ENCODE assay signal across 34 mouse cellular contexts in the genomic region with DNA sequence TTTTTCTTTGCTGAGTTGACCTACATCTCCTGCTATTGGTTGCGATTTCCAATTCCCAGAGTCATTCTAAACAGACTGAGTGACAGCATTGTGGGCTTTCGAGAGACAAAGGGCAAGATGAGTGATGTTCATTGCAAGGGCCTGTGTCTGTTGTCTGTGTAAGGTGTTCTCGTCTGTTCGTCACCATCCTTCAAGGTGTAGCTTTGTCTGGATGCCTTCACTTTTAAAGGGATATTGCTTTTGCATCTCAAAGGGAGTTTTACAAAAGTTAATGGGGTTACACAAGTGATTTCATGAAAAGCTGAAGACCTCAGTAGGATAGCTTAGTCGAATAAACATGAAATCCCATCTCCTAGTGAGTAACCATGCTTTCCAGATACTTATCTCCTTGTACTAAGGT.
"Had no signal": no experiment of that assay in that cellular context is flagged by ENCODE, and none has a peak within 500 bp of the region (broad histone marks: within the 10 kb centered on the region; RNA-seq: fewer than 3 reads in every experiment).

No protein-coding gene starts in this region.

- H3K4me1 ChIP-seq: heart, embryonic 12.5 days; heart, embryonic 13.5 days; heart, embryonic 15.5 days; hindbrain, embryonic 10.5 days; hindbrain, embryonic 12.5 days; hindbrain, embryonic 13.5 days; hindbrain, embryonic 15.5 days; intestine, embryonic 15.5 days; kidney, embryonic 15.5 days had no signal

- H3K27ac ChIP-seq: heart, embryonic 13.5 days; heart, embryonic 15.5 days; hindbrain, embryonic 10.5 days; hindbrain, embryonic 12.5 days; hindbrain, embryonic 13.5 days; hindbrain, embryonic 14.5 days; hindbrain, embryonic 15.5 days; hindbrain, postnatal 0 days; intestine, embryonic 15.5 days; kidney, embryonic 15.5 days; kidney, postnatal 0 days; layer of hippocampus, adult 2 months; left cerebral cortex, adult 2 months had no signal

- H3K9ac ChIP-seq: heart, embryonic 12.5 days; heart, embryonic 13.5 days; heart, embryonic 15.5 days; hindbrain, embryonic 12.5 days; hindbrain, embryonic 13.5 days; hindbrain, embryonic 14.5 days; hindbrain, embryonic 15.5 days; intestine, embryonic 15.5 days; kidney, embryonic 15.5 days had no signal

- ATAC-seq: hindbrain, embryonic 16.5 days; hindbrain, postnatal 0 days; inflammation-experienced regulatory T-cells, adult 6 months; intestine, embryonic 15.5 days; intestine, embryonic 16.5 days; intestine, postnatal 0 days had no signal

- H3K4me2 ChIP-seq: heart, embryonic 12.5 days; heart, embryonic 13.5 days; heart, embryonic 15.5 days; hindbrain, embryonic 12.5 days; hindbrain, embryonic 13.5 days; hindbrain, embryonic 14.5 days; hindbrain, embryonic 15.5 days; intestine, embryonic 15.5 days; kidney, embryonic 15.5 days had no signal

- DNase-seq: heart, postnatal 10 days; heart, postnatal 14 days; heart, postnatal 36 days; heart, postnatal 4 days; kidney, adult 11 months; kidney, adult 18-20 months; kidney, adult 2 months; kidney, adult 8-10 months; kidney, adult 9 months; kidney, postnatal 10 days; kidney, postnatal 14 days; kidney, postnatal 25 days; kidney, postnatal 36 days; kidney, postnatal 4 days; layer of hippocampus, adult 9-11 months; layer of hippocampus, postnatal 36 days had no signal

- H3K36me3 ChIP-seq: heart, embryonic 12.5 days; heart, embryonic 13.5 days; heart, embryonic 15.5 days; hindbrain, embryonic 10.5 days; hindbrain, embryonic 12.5 days; hindbrain, embryonic 13.5 days; hindbrain, embryonic 15.5 days; intestine, embryonic 15.5 days; kidney, embryonic 15.5 days had no signal

- H3K4me3 ChIP-seq: heart, embryonic 12.5 days; heart, embryonic 13.5 days; heart, embryonic 15.5 days; hindbrain, embryonic 10.5 days; hindbrain, embryonic 12.5 days; hindbrain, embryonic 13.5 days; hindbrain, embryonic 15.5 days; intestine, embryonic 15.5 days; kidney, embryonic 15.5 days; layer of hippocampus, adult 2 months; left cerebral cortex, adult 2 months had no signal

- H3K9me3 ChIP-seq: heart, embryonic 12.5 days; heart, embryonic 13.5 days; heart, embryonic 15.5 days; hindbrain, embryonic 10.5 days; hindbrain, embryonic 12.5 days; hindbrain, embryonic 13.5 days; hindbrain, embryonic 15.5 days; intestine, embryonic 15.5 days; kidney, embryonic 15.5 days had no signal

- H3K27me3 ChIP-seq: heart, embryonic 12.5 days; heart, embryonic 13.5 days; heart, embryonic 15.5 days; hindbrain, embryonic 12.5 days; hindbrain, embryonic 13.5 days; hindbrain, embryonic 15.5 days; intestine, embryonic 15.5 days; kidney, embryonic 15.5 days had no signal
